Mouse (Mus musculus) G1E (cell line): ENCODE measurements around the gene Itgav. TPM values are rescaled to one million over a fixed set of nuclear protein-coding genes. Genes with fewer than 3 reads are reported as not detected.

ENCODE experiments used
- ATAC-seq: 2 replicates; pipeline ENCODE4 v1.8.0; 2016; ENCODE audit warnings: mild to moderate bottlenecking; ENCODE audit not compliant: insufficient number of reproducible peaks, poor library complexity, low FRiP score, severe bottlenecking; ENCODE audit errors: extremely low read depth
- DNase-seq: peaks from one replicate; pipeline ENCODE4 v3.0.0; 2012; ENCODE audit warnings: low spot score
- H3K27me3 ChIP-seq: 2 replicates; pipeline ENCODE4 v1.6.1; 2012; ENCODE audit warnings: mild to moderate bottlenecking, low read length, inconsistent platforms; ENCODE audit not compliant: insufficient read depth
- H3K36me3 ChIP-seq: replicated peaks from 2 replicates; pipeline ENCODE3; 2012; ENCODE audit warnings: mild to moderate bottlenecking, inconsistent platforms
- H3K4me1 ChIP-seq: 2 replicates; pipeline ENCODE4 v1.6.1; 2012; ENCODE audit warnings: low read depth, low read length, inconsistent platforms, mixed read lengths; ENCODE audit not compliant: insufficient read depth
- H3K4me3 ChIP-seq: 2 replicates; pipeline ENCODE4 v1.5.1; 2012; ENCODE audit warnings: low read depth, mild to moderate bottlenecking, inconsistent platforms, low read length, moderate library complexity, mixed read lengths
- H3K9me3 ChIP-seq: replicated peaks from 2 replicates; pipeline ENCODE4 v1.6.1; 2012; ENCODE audit warnings: inconsistent platforms
- CTCF ChIP-seq: IDR thresholded peaks from 2 replicates; pipeline ENCODE4 v1.5.1; 2012; ENCODE audit warnings: low read depth, low read length, inconsistent platforms, mixed read lengths
- GATA1 ChIP-seq: IDR thresholded peaks from 2 replicates; pipeline ENCODE4 v1.6.1; 2012; ENCODE audit warnings: borderline replicate concordance, low read length, inconsistent platforms, mixed read lengths
- GATA2 ChIP-seq: IDR thresholded peaks from 2 replicates; pipeline ENCODE4 v1.6.1; 2012; ENCODE audit warnings: low read depth, low read length, inconsistent platforms, borderline replicate concordance
- POLR2AphosphoS5 ChIP-seq: IDR thresholded peaks from 2 replicates; pipeline ENCODE4 v1.6.1; 2012; ENCODE audit warnings: low read depth, low read length, inconsistent platforms; ENCODE audit not compliant: insufficient replicate concordance
- TAL1 ChIP-seq: conservative IDR thresholded peaks from 2 replicates; pipeline ENCODE4 v1.6.1; 2012; ENCODE audit warnings: low read depth, low read length, inconsistent platforms, mixed read lengths
- polyA plus RNA-seq: library from polyadenylated mRNA; stranded (reverse); fragments of >175 nt; gene quantifications from 2 replicates; pipeline ENCODE4 v1.2.3, GENCODE M21; 2012
- total RNA-seq, 2 experiments: library from RNA; stranded (forward) in 1 of 2; stranded (reverse) in 1 of 2; fragments of 200-1000 nt in 1 of 2; fragments of >200 nt in 1 of 2; fragmentation: Nextera tagmentation in 1 of 2; gene quantifications; 2 replicates each; pipeline ENCODE4 v1.2.3; 2014 to 2017

Itgav gene
- total and polyA plus RNA-seq, 3 experiments, result 18.0 to 26.0 (median 19.8) TPM

GRCm38 (mm10) chr2:83740601-83741031 lies 16.4 kb downstream of the Itgav start:
- TF ChIP-seq CTCF (no peak), POLR2AphosphoS5 (no peak), TAL1 (no peak), GATA2 (no peak)
- H3K36me3 ChIP-seq, result peaks cover 58% of the 10 kb centered on the region
- peaks cover 35% of the 10 kb centered on the region for H3K4me1 ChIP-seq
- H3K9me3 ChIP-seq, result no peaks in the 10 kb centered on the region
- DNase-seq (no peak), ATAC-seq (no peak)
- H3K4me3 ChIP-seq, result no peak overlapping the region
- no peaks in the 10 kb centered on the region for H3K27me3 ChIP-seq

- Histone ChIP-seq H3K4me1 (peaks cover 33% of the 10 kb centered on the region), H3K9me3 (no peaks in the 10 kb centered on the region), H3K4me3 (no peak overlapping the region), H3K36me3 (peaks cover 53% of the 10 kb centered on the region), H3K27me3 (no peaks in the 10 kb centered on the region)
- TF ChIP-seq POLR2AphosphoS5, result no peak
- no peak for TF ChIP-seq TAL1
- no peak for TF ChIP-seq GATA2
- no peak for TF ChIP-seq GATA1
- no peak for TF ChIP-seq CTCF
- DNase-seq (no peak), ATAC-seq (no peak)
These were observed 18.0 kb downstream of the Itgav start for GRCm38 (mm10) chr2:83742210-83742609.

GRCm38 (mm10) chr2:83742836-83743235 lies 18.6 kb downstream of the Itgav start:
- Histone ChIP-seq H3K4me1 (peaks cover 33% of the 10 kb centered on the region), H3K27me3 (no peaks in the 10 kb centered on the region), H3K4me3 (no peak overlapping the region), H3K9me3 (no peaks in the 10 kb centered on the region), H3K36me3 (peaks cover 56% of the 10 kb centered on the region)
- DNase-seq (no peak), ATAC-seq (no peak)
- no peak for TF ChIP-seq CTCF
- TF ChIP-seq TAL1, result no peak

GRCm38 (mm10) chr2:83744276-83744952 lies 20.2 kb downstream of the Itgav start:
- no peak for TF ChIP-seq GATA1
- TF ChIP-seq POLR2AphosphoS5, result no peak
- TF ChIP-seq GATA2, result no peak
- TF ChIP-seq TAL1, result no peak
- no peak for TF ChIP-seq CTCF
- peaks cover 32% of the 10 kb centered on the region for H3K4me1 ChIP-seq
- H3K36me3 ChIP-seq, result peaks cover 55% of the 10 kb centered on the region
- no peak; the same call in 1 of the 2 replicates for ATAC-seq
- no peaks in the 10 kb centered on the region for H3K27me3 ChIP-seq
- no peak for DNase-seq
- no peak overlapping the region; the same call in 1 of the 2 replicates for H3K4me3 ChIP-seq
- no peaks in the 10 kb centered on the region for H3K9me3 ChIP-seq

- Histone ChIP-seq H3K9me3 (no peaks in the 10 kb centered on the region), H3K27me3 (no peaks in the 10 kb centered on the region), H3K4me3 (peak overlapping the region; percentile 27; the same call in 1 of the 2 replicates), H3K4me1 (peaks cover 27% of the 10 kb centered on the region), H3K36me3 (peaks cover 50% of the 10 kb centered on the region)
- DNase-seq (no peak), ATAC-seq (no peak)
- TF ChIP-seq TAL1 (no peak), GATA1 (no peak), CTCF (no peak), POLR2AphosphoS5 (no peak), GATA2 (no peak)
These were observed 21.1 kb downstream of the Itgav start for GRCm38 (mm10) chr2:83745257-83745656.

GRCm38 (mm10) chr2:83748581-83749118 lies 24.5 kb downstream of the Itgav start:
- no peak for TF ChIP-seq GATA1
- TF ChIP-seq GATA2, result no peak
- TF ChIP-seq POLR2AphosphoS5, result no peak
- no peak for TF ChIP-seq CTCF
- no peak for TF ChIP-seq TAL1
- H3K27me3 ChIP-seq, result no peaks in the 10 kb centered on the region
- H3K4me1 ChIP-seq, result peaks cover 17% of the 10 kb centered on the region
- ATAC-seq, result no peak
- H3K4me3 ChIP-seq, result no peak overlapping the region
- H3K36me3 ChIP-seq, result peaks cover 43% of the 10 kb centered on the region
- DNase-seq, result no peak
- no peaks in the 10 kb centered on the region for H3K9me3 ChIP-seq

GRCm38 (mm10) chr2:83753008-83753407 lies 28.8 kb downstream of the Itgav start:
- DNase-seq (no peak), ATAC-seq (no peak)
- Histone ChIP-seq H3K36me3 (peaks cover 52% of the 10 kb centered on the region), H3K27me3 (no peaks in the 10 kb centered on the region), H3K4me1 (no peaks in the 10 kb centered on the region; the same call in none of the 2 replicates), H3K4me3 (no peak overlapping the region), H3K9me3 (no peaks in the 10 kb centered on the region)
- TF ChIP-seq POLR2AphosphoS5 (no peak), GATA2 (no peak), CTCF (no peak)
